Mouse (Mus musculus) fat pad, adult 2 months (tissue): ENCODE data around the gene Ube2g1.
"Not testable (repeated sequence)": the region's sequence is repeated elsewhere in the genome, so short reads cannot be mapped to it uniquely, and the experiment has no call there.

Experiments
- DNase-seq: peaks from one replicate; pipeline ENCODE4 v3.0.0-alpha.2; 2011; ENCODE audit warnings: low read depth, low spot score; ENCODE audit errors: extremely low read depth

The Ube2g1 gene

GRCm38 (mm10) chr11:72689551-72690510 lies 82.7 kb downstream of the Ube2g1 start, which contains the start of gene Ankfy1:
Gene Ankfy1 (plus strand): TSS chr11:72690006.
- peak; percentile 25 for DNase-seq

GRCm38 (mm10) chr11:72692353-72692752 lies 85.3 kb downstream of the Ube2g1 start:
- no peak for DNase-seq

GRCm38 (mm10) chr11:72695025-72695424 lies 87.9 kb downstream of the Ube2g1 start:
- DNase-seq: no peak

- peak; percentile 55 for DNase-seq
These were observed 89.4 kb downstream of the Ube2g1 start for GRCm38 (mm10) chr11:72696368-72696971.

GRCm38 (mm10) chr11:72697323-72697722 lies 90.2 kb downstream of the Ube2g1 start:
- DNase-seq: no peak

GRCm38 (mm10) chr11:72705111-72705510 lies 98.0 kb downstream of the Ube2g1 start:
- DNase-seq: not testable (repeated sequence)

GRCm38 (mm10) chr11:72712721-72713120 lies 105.6 kb downstream of the Ube2g1 start:
- DNase-seq: peak; percentile 47

GRCm38 (mm10) chr11:72718161-72718560 lies 111.1 kb downstream of the Ube2g1 start:
- no peak for DNase-seq

- no peak for DNase-seq
These were observed 116.1 kb downstream of the Ube2g1 start for GRCm38 (mm10) chr11:72723165-72723564.

- DNase-seq: no peak
These were observed 116.8 kb downstream of the Ube2g1 start for GRCm38 (mm10) chr11:72723871-72724270.

- DNase-seq: no peak
These were observed 118.9 kb downstream of the Ube2g1 start for GRCm38 (mm10) chr11:72726023-72726422.

- DNase-seq: no peak
These were observed 126.7 kb downstream of the Ube2g1 start for GRCm38 (mm10) chr11:72733736-72734135.

- no peak for DNase-seq
These were observed 127.9 kb downstream of the Ube2g1 start for GRCm38 (mm10) chr11:72734840-72735518.

GRCm38 (mm10) chr11:72735519-72735860 lies 128.4 kb downstream of the Ube2g1 start:
- DNase-seq: no peak
